Mouse (Mus musculus): Measurements from ENCODE around the gene Sh3pxd2a. TPM values are rescaled to one million over a fixed set of nuclear protein-coding genes. Genes with fewer than 3 reads are reported as not detected.
A peak's percentile ranks its signal among the peaks of the same experiment; 100 is the strongest.

Gene Sh3pxd2a
- polyA plus RNA-seq, 1 experiment from 2014 or later = 0.82 TPM

- Histone ChIP-seq H3K9ac (replicated peaks) (no peak overlapping the region), H3K4me2 (ENCODE audit: low read depth, low read length) (no peak overlapping the region)
- peak; percentile 76 for ATAC-seq
Measured at GRCm38 (mm10) chr19:47301303-47302190, 162.7 kb downstream of the Sh3pxd2a start.

GRCm38 (mm10) chr19:47298100-47298499 lies 166.1 kb downstream of the Sh3pxd2a start:
- Histone ChIP-seq H3K4me3 (ENCODE audit: low read depth, low read length) (no peak overlapping the region), H3K36me3 (replicated peaks; ENCODE audit: insufficient read depth, low read length) (0 out of 2 replicates have a peak, but pooled peaks cover 2% of the 10 kb centered on the region), H3K27ac (ENCODE audit: low read depth) (no peak overlapping the region), H3K4me2 (ENCODE audit: low read depth, low read length) (no peak overlapping the region), H3K4me1 (ENCODE audit: insufficient read depth) (peaks cover 15% of the 10 kb centered on the region), H3K9ac (replicated peaks) (no peak overlapping the region), H3K27me3 (ENCODE audit: insufficient read depth, low read length) (no peaks in the 10 kb centered on the region), H3K9me3 (ENCODE audit: low read length) (no peaks in the 10 kb centered on the region)
- DNase-seq (no peak), ATAC-seq (no peak)
- TF ChIP-seq EP300 (IDR thresholded peaks at IDR 0.05; ENCODE audit: low read depth) (no peak), CTCF (IDR thresholded peaks at IDR 0.05; ENCODE audit: low read depth) (no peak)
- WGBS (ENCODE audit: insufficient replicate concordance) = 81% methylated on average over 11 of the region's 11 CpGs

More at GRCm38 (mm10) chr19:47301303-47302190, 162.7 kb downstream of the Sh3pxd2a start:
- H3K4me1 ChIP-seq (ENCODE audit: insufficient read depth) = peaks cover 15% of the 10 kb centered on the region
- H3K9me3 ChIP-seq (ENCODE audit: low read length) = no peaks in the 10 kb centered on the region
- peak overlapping the region; percentile 72 for H3K27ac ChIP-seq (ENCODE audit: low read depth)
- no peak for DNase-seq
- 0 out of 2 replicates have a peak, but pooled peaks cover 2% of the 10 kb centered on the region for H3K36me3 ChIP-seq (replicated peaks; ENCODE audit: insufficient read depth, low read length)
- H3K4me3 ChIP-seq (ENCODE audit: low read depth, low read length) = no peak overlapping the region
- WGBS (ENCODE audit: insufficient replicate concordance) = 54% methylated on average over 19 of the region's 19 CpGs
- TF ChIP-seq CTCF (IDR thresholded peaks at IDR 0.05; ENCODE audit: low read depth) (no peak), EP300 (IDR thresholded peaks at IDR 0.05; ENCODE audit: low read depth) (no peak)
- H3K27me3 ChIP-seq (ENCODE audit: insufficient read depth, low read length) = no peaks in the 10 kb centered on the region

- Histone ChIP-seq H3K9ac (replicated peaks) (no peak overlapping the region), H3K4me1 (ENCODE audit: insufficient read depth) (no peaks in the 10 kb centered on the region), H3K4me2 (ENCODE audit: low read depth, low read length) (no peak overlapping the region), H3K36me3 (replicated peaks; ENCODE audit: insufficient read depth, low read length) (0 out of 2 replicates have a peak, but pooled peaks cover 5% of the 10 kb centered on the region), H3K9me3 (ENCODE audit: low read length) (no peaks in the 10 kb centered on the region), H3K4me3 (ENCODE audit: low read depth, low read length) (no peak overlapping the region), H3K27ac (ENCODE audit: low read depth) (no peak overlapping the region), H3K27me3 (ENCODE audit: insufficient read depth, low read length) (no peaks in the 10 kb centered on the region)
- no peak for TF ChIP-seq CTCF (IDR thresholded peaks at IDR 0.05; ENCODE audit: low read depth)
- no peak for TF ChIP-seq EP300 (IDR thresholded peaks at IDR 0.05; ENCODE audit: low read depth)
- ATAC-seq = no peak
- no peak for DNase-seq
- 73% methylated on average over 7 of the region's 7 CpGs for WGBS (ENCODE audit: insufficient replicate concordance)
Measured at GRCm38 (mm10) chr19:47292451-47292951, 171.7 kb downstream of the Sh3pxd2a start.

GRCm38 (mm10) chr19:47291307-47292080 lies 172.7 kb downstream of the Sh3pxd2a start:
- no peak for DNase-seq
- TF ChIP-seq CTCF (IDR thresholded peaks at IDR 0.05; ENCODE audit: low read depth) (no peak), EP300 (IDR thresholded peaks at IDR 0.05; ENCODE audit: low read depth) (no peak)

GRCm38 (mm10) chr19:47286886-47287450 lies 177.2 kb downstream of the Sh3pxd2a start:
- Histone ChIP-seq H3K9ac (replicated peaks) (no peak overlapping the region), H3K27me3 (ENCODE audit: insufficient read depth, low read length) (no peaks in the 10 kb centered on the region), H3K4me2 (ENCODE audit: low read depth, low read length) (no peak overlapping the region), H3K36me3 (replicated peaks; ENCODE audit: insufficient read depth, low read length) (peaks cover 18% of the 10 kb centered on the region), H3K9me3 (ENCODE audit: low read length) (no peaks in the 10 kb centered on the region), H3K4me1 (ENCODE audit: insufficient read depth) (no peaks in the 10 kb centered on the region), H3K4me3 (ENCODE audit: low read depth, low read length) (no peak overlapping the region), H3K27ac (ENCODE audit: low read depth) (no peak overlapping the region)
- DNase-seq (no peak), ATAC-seq (no peak)
- 81% methylated on average over 17 of the region's 17 CpGs for WGBS (ENCODE audit: insufficient replicate concordance)
- TF ChIP-seq EP300 (IDR thresholded peaks at IDR 0.05; ENCODE audit: low read depth) = no peak
- no peak for TF ChIP-seq CTCF (IDR thresholded peaks at IDR 0.05; ENCODE audit: low read depth)

More at GRCm38 (mm10) chr19:47291307-47292080, 172.7 kb downstream of the Sh3pxd2a start:
- Histone ChIP-seq H3K9ac (replicated peaks) (no peak overlapping the region), H3K27me3 (ENCODE audit: insufficient read depth, low read length) (no peaks in the 10 kb centered on the region), H3K27ac (ENCODE audit: low read depth) (no peak overlapping the region), H3K4me1 (ENCODE audit: insufficient read depth) (no peaks in the 10 kb centered on the region), H3K9me3 (ENCODE audit: low read length) (no peaks in the 10 kb centered on the region), H3K4me2 (ENCODE audit: low read depth, low read length) (no peak overlapping the region), H3K36me3 (replicated peaks; ENCODE audit: insufficient read depth, low read length) (0 out of 2 replicates have a peak, but pooled peaks cover 5% of the 10 kb centered on the region), H3K4me3 (ENCODE audit: low read depth, low read length) (no peak overlapping the region)
- ATAC-seq = no peak
- WGBS (ENCODE audit: insufficient replicate concordance) = 63% methylated on average over 7 of the region's 7 CpGs

All from liver, postnatal 0 days (tissue).